Mouse (Mus musculus) megakaryocyte, embryonic 14.5 days (primary cell): ENCODE measurements around the gene Tmem104. TPM values are rescaled to one million over a fixed set of nuclear protein-coding genes. Genes with fewer than 3 reads are reported as not detected.

Source experiments
- H3K27me3 ChIP-seq: replicated peaks from 2 replicates; pipeline ENCODE3; 2012; ENCODE audit warnings: inconsistent platforms
- H3K36me3 ChIP-seq: replicated peaks from 2 replicates; pipeline ENCODE3; 2012; ENCODE audit warnings: low read length, inconsistent platforms, mixed read lengths
- H3K4me1 ChIP-seq: 2 replicates; pipeline ENCODE4 v1.6.1; 2012; ENCODE audit warnings: inconsistent platforms
- H3K4me3 ChIP-seq: replicated peaks from 2 replicates; pipeline ENCODE3; 2012; ENCODE audit warnings: moderate library complexity, mild to moderate bottlenecking, inconsistent platforms
- H3K9me3 ChIP-seq: 2 replicates; pipeline ENCODE4 v1.6.1; 2012; ENCODE audit warnings: inconsistent platforms
- FLI1 ChIP-seq: IDR thresholded peaks from 2 replicates; pipeline ENCODE4 v1.6.1; 2012; ENCODE audit warnings: low read length, inconsistent platforms, mixed read lengths
- GATA1 ChIP-seq: IDR thresholded peaks from 3 replicates; pipeline ENCODE4 v1.6.1; 2012; ENCODE audit warnings: mixed read lengths, low read length, inconsistent platforms, borderline replicate concordance
- polyA plus RNA-seq: library from polyadenylated mRNA; stranded (reverse); fragments of >175 nt; gene quantifications from 2 replicates; pipeline ENCODE4 v1.2.3, GENCODE M21; 2012; ENCODE audit warnings: low replicate concordance; ENCODE audit not compliant: insufficient read depth

Tmem104 gene
- polyA plus RNA-seq, 1 experiment = 14.1 TPM

DNA sequence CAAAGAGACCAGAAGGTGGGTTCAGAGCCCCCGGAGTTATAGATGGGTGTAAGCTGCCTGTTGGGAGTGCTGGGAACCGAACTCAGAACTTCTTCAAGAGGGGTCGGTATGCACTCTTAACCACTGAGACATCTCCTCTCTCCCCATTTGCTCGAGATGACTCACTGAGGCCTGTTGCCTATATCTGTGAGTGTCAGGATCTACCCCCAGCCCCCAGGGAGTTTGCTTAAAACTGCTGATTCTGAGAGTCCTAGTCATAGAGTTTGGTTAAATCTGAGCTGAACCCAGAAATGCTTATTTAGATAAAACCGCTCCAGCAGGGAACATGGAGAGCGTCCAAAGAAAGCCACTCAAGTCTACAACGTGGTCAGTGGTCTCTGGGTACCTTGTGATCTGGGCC, 86.9 kb downstream of the Tmem104 start:
- peaks cover 49% of the 10 kb centered on the region for H3K36me3 ChIP-seq
- H3K4me3 ChIP-seq = no peak overlapping the region
- H3K4me1 ChIP-seq = peaks cover 56% of the 10 kb centered on the region
- H3K27me3 ChIP-seq = no peaks in the 10 kb centered on the region
- TF ChIP-seq GATA1 = no peak
- no peak for TF ChIP-seq FLI1
- H3K9me3 ChIP-seq = no peaks in the 10 kb centered on the region

DNA sequence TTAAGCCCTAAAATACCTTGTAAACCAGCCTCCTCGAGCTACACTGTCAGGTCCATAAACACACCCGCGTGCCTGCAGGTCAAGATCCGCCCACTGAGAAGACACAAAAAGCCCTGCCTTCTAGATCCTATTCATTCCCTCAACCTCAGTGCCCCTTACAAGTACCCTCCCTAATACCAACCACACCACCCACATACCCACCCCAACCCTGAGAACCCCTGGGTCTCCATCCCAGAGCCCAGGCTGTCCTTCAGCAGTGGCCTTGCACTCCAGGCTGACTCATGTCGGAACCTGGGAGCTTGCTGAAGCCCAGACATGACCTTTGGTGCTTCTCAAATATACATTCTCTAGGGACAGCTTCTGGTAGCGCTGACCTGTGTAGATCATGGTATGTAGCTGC, 87.5 kb downstream of the Tmem104 start:
- Histone ChIP-seq H3K4me3 (no peak overlapping the region), H3K27me3 (no peaks in the 10 kb centered on the region), H3K9me3 (no peaks in the 10 kb centered on the region), H3K36me3 (peaks cover 43% of the 10 kb centered on the region), H3K4me1 (peaks cover 60% of the 10 kb centered on the region)
- TF ChIP-seq FLI1 (no peak), GATA1 (no peak)

DNA sequence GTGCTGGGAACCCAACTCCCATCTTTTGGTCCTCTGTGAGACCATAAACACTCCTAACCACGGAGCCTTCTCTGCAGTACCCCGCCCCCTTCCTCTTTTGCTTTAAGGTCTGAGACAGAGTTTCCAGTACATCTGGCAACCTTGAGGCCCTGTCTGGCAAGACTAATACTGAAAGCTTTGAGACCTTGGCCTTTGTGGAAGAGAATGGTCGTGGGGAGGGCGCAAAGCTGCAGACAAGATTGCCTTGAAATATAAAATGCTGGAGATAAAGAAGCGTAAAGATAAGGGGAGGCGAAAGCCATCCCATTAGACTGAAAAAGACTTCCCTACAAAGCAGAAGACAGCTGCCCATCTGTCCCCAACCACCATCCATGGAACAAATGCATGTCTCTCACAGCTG, 88.2 kb downstream of the Tmem104 start:
- Histone ChIP-seq H3K4me1 (peaks cover 60% of the 10 kb centered on the region), H3K9me3 (no peaks in the 10 kb centered on the region), H3K27me3 (no peaks in the 10 kb centered on the region), H3K4me3 (peak overlapping the region; percentile 95), H3K36me3 (peaks cover 39% of the 10 kb centered on the region)
- TF ChIP-seq GATA1 (no peak), FLI1 (no peak)

GRCm38 (mm10) chr11:115275954-115276353, 88.7 kb downstream of the Tmem104 start:
- Histone ChIP-seq H3K4me1 (peaks cover 60% of the 10 kb centered on the region), H3K27me3 (no peaks in the 10 kb centered on the region), H3K4me3 (peak overlapping the region; percentile 95), H3K9me3 (no peaks in the 10 kb centered on the region), H3K36me3 (peaks cover 34% of the 10 kb centered on the region)
- no peak for TF ChIP-seq FLI1
- no peak for TF ChIP-seq GATA1

- 0 out of 2 replicates have a peak, but pooled peaks have one; percentile 14 for TF ChIP-seq FLI1
- TF ChIP-seq GATA1 = peak; percentile 19; the same call in 1 of the 3 replicates
- H3K27me3 ChIP-seq = no peaks in the 10 kb centered on the region
- peaks cover 24% of the 10 kb centered on the region for H3K36me3 ChIP-seq
- H3K4me3 ChIP-seq = peak within 1 kb of the TSS; percentile 95
- H3K9me3 ChIP-seq = no peaks in the 10 kb centered on the region
- H3K4me1 ChIP-seq = peaks cover 68% of the 10 kb centered on the region
Observed at GRCm38 (mm10) chr11:115276780-115277603, 89.7 kb downstream of the Tmem104 start, which contains the start of gene Fdxr. Fdxr (minus strand) TSS chr11:115277050.

GRCm38 (mm10) chr11:115277604-115277975, 90.3 kb downstream of the Tmem104 start:
- H3K9me3 ChIP-seq = no peaks in the 10 kb centered on the region
- TF ChIP-seq FLI1 = no peak
- no peak for TF ChIP-seq GATA1
- H3K4me3 ChIP-seq = peak overlapping the region; percentile 95
- H3K27me3 ChIP-seq = no peaks in the 10 kb centered on the region
- peaks cover 74% of the 10 kb centered on the region for H3K4me1 ChIP-seq
- H3K36me3 ChIP-seq = peaks cover 18% of the 10 kb centered on the region

GRCm38 (mm10) chr11:115278176-115278575, 90.9 kb downstream of the Tmem104 start:
- peak overlapping the region; percentile 95 for H3K4me3 ChIP-seq
- TF ChIP-seq FLI1 (no peak), GATA1 (no peak)
- H3K9me3 ChIP-seq = no peaks in the 10 kb centered on the region
- peaks cover 5% of the 10 kb centered on the region for H3K27me3 ChIP-seq
- peaks cover 12% of the 10 kb centered on the region for H3K36me3 ChIP-seq
- H3K4me1 ChIP-seq = peaks cover 68% of the 10 kb centered on the region

- Histone ChIP-seq H3K9me3 (no peaks in the 10 kb centered on the region), H3K4me3 (no peak overlapping the region), H3K4me1 (peaks cover 59% of the 10 kb centered on the region), H3K36me3 (peaks cover 2% of the 10 kb centered on the region), H3K27me3 (peaks cover 20% of the 10 kb centered on the region)
- TF ChIP-seq GATA1 = no peak
- TF ChIP-seq FLI1 = no peak
Observed at GRCm38 (mm10) chr11:115279726-115280125, 92.4 kb downstream of the Tmem104 start.

DNA sequence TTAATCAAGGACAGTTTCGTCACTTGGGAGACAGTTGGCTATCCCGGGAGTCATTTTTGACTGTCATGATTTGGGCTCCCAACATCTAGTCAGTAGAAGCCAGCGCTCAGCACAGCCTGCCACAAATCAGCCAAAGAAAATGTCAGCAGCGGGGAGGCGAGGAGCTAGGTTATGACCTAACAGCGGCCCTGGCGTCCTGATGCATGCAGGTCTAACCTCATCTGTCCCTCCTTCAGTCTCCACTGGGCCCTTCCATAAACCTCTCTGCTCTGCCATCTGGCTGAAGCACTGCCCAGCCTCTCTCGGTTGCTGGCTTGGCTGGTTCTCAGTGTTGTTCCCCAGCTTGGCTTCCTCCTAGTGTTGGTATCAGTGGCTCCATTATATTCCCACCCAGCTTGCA, 95.0 kb downstream of the Tmem104 start:
- TF ChIP-seq FLI1 (no peak), GATA1 (no peak)
- H3K27me3 ChIP-seq = peaks cover 35% of the 10 kb centered on the region
- peaks cover 58% of the 10 kb centered on the region for H3K4me1 ChIP-seq
- no peak overlapping the region for H3K4me3 ChIP-seq
- no peaks in the 10 kb centered on the region for H3K9me3 ChIP-seq
- H3K36me3 ChIP-seq = no peaks in the 10 kb centered on the region

- no peaks in the 10 kb centered on the region for H3K36me3 ChIP-seq
- no peak for TF ChIP-seq GATA1
- no peak for TF ChIP-seq FLI1
- H3K27me3 ChIP-seq = peaks cover 38% of the 10 kb centered on the region
- H3K4me1 ChIP-seq = peaks cover 57% of the 10 kb centered on the region
- H3K9me3 ChIP-seq = no peaks in the 10 kb centered on the region
- H3K4me3 ChIP-seq = no peak overlapping the region
Observed at GRCm38 (mm10) chr11:115282723-115283485, 95.6 kb downstream of the Tmem104 start.
